Mouse (Mus musculus) heart, adult 11 months (tissue): ENCODE measurements around the gene Hdgf.

Experiments
- DNase-seq: peaks from one replicate; pipeline ENCODE4 v3.0.0; 2022

Gene Hdgf

DNA sequence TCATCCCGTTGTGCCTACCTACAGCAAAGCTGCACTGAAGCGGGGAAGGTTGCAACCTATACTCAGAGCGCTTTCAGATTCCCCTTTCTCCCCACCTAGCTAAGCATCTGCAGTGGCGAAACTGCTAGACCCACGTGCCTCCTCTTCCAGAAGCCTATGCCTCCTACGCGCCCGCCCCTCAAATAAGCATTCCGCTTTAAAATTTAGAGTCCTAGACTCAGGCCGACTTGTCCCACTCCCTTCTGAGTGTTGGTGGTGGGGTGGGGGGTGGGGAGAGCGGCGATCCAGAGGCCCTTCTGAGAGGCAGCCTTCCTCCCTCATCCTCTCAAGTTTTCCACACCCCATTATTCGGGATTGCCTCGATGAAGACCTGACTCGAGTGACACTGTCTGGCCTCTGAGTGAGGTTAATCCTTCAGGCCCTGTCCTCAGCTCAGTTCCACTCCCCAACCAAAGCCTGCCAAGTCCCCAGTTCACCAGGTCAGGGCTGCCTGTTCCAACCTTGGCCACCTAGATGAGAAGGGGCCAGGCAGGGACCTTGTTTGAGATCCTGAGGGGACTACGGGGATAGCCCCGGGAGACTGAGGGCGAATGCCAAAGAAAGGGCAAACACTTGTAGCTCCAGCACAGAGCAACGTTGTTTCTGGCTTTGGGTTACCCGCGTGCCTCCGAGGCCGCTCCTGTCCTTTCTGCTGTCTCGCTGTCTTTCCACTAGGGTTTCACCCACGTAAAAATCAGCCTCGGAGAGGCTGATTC, 41.1 kb downstream of the Hdgf start:
- no peak for DNase-seq

DNA sequence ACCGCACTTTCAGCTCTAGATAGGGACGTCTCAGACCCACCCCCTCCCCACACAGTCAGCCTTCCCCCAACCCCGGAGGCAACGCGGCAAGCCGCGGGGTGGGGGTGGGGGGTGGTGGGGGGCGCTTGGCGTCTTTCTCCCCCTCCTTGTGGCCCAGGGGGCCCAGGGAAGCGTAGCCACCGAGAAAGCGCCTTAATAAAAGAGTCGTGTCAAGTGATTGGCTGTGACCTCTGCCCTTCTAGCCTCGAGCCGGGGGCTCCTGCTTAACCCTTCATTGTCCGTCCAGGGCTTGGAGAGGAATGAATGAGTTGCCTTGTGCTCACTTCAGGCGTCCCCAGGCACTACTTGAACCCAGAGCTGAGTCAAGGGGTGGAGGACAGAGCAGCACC, 41.7 kb downstream of the Hdgf start:
- no peak for DNase-seq

DNA sequence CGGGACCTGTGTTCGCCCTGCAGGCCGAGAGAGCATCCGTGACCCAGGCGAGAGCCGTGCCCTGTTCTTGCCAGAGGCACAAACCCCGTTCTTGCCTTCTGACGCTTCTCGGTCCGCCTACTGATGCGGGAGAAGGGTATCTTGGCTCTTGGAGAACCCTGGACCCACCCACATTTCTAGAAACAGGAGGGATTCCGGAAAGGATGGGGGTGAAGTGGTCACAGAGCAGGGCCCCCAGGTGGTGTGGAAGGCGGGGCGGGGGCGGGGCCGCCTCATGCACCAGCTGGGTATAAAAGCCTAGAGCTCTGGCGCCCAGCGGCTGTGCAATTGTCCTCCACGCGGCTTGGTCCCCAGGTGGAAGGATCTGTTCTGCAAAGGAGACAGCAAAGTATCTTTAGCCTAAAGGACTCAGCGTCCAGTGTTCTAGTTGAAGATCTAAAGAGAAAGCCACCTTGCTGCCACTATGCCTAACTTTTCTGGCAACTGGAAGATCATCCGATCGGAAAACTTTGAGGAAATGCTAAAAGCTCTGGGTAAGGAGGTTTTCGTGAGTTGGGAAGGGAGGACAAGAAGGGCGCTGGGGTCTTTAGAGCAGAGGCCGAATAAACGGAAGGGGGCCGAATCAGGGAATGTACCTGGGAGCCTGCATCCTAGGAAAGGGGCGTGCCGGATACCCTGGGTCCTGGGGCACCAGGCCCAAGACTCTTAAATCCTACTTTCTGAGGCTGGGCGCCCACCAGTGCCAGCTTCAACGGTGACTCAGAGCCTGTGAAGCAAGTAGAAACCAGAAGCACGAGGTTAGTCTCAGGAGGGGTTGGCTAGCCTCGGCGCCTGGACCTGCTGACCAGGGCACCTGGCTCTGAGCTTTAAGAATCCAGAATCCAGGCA, 42.5 kb downstream of the Hdgf start, which contains the start of gene Crabp2:
Gene Crabp2, plus strand, starts transcription at position 289 of the 888 bp plus-strand sequence.
- peak; percentile 88 for DNase-seq

DNA sequence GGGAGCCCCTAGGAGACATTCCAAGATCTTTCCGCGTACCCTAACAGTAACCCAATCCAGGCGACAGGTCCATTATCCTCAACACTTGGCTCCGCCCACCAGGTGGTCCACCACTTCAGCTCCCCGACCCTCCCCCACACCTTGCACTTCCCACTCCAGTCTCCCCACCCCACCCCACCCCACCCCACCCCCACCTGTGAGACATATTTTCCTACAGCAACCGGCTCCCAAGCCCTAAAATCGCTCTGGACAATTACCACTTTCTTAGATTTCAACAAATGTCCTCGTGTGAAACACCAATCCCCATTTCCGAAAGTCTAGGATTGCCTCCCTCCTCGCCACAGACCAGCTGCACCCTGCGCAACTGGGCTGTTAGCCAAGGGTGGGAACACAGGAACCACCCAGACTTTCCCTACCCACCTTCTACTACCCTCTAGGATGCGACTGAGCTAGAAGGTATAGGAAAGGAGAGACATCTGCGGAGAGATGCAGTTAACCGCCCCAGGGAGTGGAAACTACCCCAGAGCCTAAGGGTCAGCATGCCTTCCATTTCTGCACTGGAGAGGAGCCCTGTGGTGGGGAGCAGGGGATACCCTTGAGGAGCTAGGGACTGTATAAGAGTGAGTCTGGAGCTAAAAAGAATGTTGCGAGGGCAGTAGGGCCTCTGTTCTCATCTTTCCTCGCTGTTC, 43.3 kb downstream of the Hdgf start:
- no peak for DNase-seq

DNA sequence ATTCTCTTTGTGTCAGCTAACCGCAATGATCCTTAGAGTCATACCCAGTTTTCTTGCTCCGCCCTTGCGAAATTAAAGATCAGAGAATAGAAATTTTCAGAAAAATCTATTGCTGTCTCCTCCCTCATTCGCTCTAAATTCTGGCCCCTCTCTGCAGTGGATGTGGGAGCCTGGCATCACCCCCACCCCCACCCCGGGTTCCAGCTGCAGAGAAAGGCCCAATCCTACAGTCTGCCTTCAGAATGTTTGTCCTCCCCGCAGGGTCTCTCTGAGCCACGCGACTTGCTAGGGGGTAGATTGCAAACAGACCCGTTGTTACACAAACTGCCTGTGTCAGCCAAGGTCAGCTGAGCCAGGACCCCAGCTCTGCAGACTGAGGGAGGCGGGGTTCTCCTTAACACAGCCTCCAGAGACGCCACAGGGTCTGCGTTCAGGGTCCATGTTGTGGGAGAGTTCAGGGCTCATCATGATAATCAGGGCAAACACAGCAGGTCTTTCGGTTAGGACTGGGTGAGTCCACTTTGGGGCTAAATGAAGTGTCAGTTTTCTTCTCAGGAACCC, 43.9 kb downstream of the Hdgf start:
- no peak for DNase-seq

DNA sequence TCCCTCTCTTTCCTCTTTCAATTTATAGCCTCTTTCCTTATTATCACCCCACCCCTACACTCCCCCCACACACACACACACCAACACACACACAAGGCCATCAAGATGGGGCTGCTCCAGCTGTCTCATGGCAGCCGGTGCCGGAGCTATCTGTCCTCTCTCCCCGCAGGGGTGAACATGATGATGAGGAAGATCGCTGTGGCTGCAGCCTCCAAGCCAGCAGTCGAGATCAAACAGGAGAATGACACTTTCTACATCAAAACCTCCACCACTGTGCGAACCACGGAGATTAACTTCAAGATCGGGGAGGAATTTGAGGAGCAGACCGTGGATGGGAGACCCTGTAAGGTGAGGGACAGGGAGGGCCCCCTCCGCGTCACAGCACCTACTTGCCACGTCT, 45.8 kb downstream of the Hdgf start:
- peak; percentile 82 for DNase-seq

DNA sequence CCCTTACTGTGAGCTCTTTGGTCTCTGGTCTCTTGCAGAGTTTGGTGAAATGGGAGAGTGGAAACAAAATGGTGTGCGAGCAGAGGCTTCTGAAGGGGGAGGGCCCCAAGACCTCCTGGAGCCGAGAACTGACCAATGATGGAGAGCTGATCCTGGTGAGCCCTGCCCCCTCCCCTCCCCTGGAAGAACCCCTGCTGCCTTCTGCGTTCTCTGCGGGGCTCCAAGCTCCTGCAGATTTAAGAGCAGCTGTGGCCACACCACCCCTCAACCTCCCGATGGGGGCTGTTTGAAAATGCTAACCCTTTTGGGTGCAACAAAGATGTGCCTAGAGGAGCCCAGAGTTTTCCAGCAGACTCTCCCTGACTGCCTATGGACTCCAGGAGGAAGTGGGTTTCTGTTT, 46.3 kb downstream of the Hdgf start:
- peak; percentile 84 for DNase-seq

DNA sequence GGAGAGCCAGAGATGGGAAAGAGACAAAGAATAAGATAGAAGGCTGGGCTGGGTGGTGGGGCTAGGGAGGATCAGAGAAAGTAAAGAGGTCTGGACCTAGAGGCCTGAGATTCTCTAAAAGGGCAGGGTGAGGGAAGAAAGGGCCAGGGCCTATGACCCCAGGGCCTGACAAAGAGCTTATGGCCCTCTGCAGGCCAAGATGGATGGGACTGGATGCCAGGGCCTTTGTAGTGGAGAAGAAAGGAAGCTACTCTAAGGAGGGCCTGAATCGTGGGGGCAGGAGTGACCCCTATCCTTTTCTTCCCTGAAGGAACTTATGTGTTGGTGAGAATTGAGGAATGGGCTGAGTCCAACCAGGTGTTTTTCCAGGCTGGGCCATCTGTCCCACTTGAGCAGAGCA, 51.9 kb downstream of the Hdgf start:
- no peak for DNase-seq

DNA sequence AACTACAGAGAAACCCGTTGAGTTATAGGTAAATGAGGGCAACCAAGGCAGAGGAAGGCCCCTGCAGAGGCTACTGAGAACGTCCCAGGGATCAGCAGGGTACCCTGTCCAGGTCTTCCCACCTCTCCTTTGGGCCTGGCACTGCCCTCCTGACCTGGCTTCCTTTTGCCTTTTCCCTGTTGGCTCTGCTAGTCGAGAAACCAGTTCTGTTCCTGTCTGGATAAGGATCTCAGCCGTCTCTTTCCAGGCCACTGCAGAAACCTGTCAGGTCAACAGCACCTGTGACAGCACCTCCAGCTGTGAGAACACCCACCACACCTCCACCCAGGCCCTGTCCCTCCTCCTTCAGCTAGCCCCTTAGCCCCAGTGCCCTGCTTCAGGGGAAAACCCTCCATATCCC, 52.4 kb downstream of the Hdgf start:
- DNase-seq: no peak

DNA sequence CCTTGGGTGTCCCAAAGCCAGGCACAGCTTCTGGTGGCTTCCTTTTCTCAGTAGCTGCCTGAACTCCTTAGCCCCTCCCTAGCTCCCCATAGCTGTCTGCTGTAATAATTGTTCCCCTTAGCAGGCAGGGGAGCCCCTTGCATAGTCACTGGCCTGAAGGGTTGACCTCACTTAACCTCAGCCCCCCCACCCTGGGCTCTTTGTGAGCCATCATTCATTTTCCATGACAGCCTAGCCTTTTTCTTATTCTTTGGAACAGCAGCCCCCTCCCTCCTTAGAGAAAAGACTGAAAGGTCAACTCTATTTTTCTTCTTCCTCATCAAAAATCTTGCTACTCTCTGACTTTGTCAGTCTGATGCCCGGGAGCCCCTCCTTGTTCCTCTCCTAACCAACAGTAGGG, 52.8 kb downstream of the Hdgf start:
- DNase-seq: peak; percentile 83

DNA sequence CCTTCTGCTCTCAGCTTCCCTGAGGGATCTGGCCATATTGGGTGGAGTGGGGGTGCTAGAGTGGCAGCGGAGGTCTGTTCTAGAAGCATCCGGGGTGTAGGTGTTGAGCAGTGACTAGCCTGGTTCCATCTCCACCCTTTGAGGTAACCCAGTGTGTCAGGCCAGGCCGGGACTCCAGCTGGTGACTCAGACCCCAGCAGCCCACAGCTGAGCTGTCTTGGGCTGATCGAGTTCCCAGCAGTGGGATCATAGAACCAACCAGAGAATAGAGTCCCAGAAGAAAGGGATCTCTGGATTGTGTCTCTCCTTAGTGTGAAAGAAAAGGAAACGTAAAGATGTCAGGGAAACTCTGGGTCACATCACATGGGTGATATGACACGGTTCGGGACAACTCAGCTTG, 53.2 kb downstream of the Hdgf start:
- DNase-seq: no peak

DNA sequence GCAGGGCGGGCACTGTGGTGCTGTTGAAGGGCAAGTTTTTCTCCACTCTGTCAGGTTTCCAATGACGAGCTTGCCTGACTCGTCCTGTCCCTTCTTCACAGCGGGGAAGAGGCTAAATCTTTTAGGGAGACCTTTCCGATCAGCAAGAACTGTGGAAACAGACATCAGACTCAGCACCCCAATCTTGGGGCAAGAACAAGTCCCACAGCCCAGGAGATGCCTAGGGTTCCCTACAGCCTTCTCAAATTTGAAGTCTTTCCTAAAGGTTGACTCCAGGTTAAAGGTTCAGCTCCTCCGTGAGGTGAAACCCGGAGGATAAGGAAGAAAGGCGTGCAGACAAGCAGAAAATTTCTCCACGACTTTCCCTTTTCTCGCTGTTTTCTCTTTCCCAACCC, 54.1 kb downstream of the Hdgf start:
- DNase-seq: no peak

DNA sequence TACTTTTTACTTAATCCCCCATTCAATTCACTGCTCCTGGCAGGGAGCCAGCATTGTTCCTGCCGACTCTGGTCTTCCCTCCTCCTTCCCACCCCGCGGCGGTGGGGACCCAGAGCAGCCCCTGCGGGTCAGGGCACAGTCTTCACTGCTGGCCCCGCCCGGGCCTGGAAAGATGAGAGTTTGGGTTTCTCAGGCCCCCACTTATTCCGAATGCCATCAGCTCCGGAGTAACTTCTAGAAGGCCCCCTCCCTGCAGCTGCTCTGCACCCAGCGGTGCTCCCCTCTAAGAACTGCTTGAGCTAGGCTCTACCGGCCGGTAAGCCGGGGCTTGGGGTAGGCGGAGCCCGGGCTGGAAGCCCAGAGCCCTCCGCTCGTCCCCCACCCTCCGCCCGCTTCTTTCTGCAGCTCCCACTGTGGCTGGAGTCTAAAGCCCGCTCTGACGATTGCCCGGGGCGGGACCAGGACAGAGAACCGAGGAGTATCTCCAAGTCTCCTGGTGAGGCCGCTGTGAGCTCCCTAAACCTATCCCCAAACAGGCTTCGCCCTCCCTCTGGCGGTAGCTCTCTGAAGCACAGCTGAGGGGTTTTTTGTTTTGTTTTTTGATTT, 54.6 kb downstream of the Hdgf start:
- DNase-seq: peak; percentile 99
